Mouse (Mus musculus) midbrain, embryonic 16.5 days (tissue): ENCODE results near the gene 2310039H08Rik. TPM values are rescaled to one million over a fixed set of nuclear protein-coding genes. Genes with fewer than 3 reads are reported as not detected.

Experiments
- ATAC-seq: fragments of 200-750 bp; cut with Nextera tagmentation; 2 replicates; pipeline ENCODE4 v1.8.0; 2017; ENCODE audit warnings: moderate TSS enrichment
- H3K27ac ChIP-seq: fragments of 300-500 bp; sonication (generic); 2 replicates; pipeline ENCODE4 v1.5.1; 2014; ENCODE audit warnings: mild to moderate bottlenecking, low read length, mixed read lengths
- H3K27me3 ChIP-seq: fragments of 300-500 bp; sonication (generic); 2 replicates; pipeline ENCODE4 v1.6.1; 2014; ENCODE audit warnings: low read depth, low read length, mixed read lengths; ENCODE audit not compliant: control insufficient read depth, insufficient read depth
- H3K36me3 ChIP-seq: fragments of 300-500 bp; sonication (generic); 2 replicates; pipeline ENCODE4 v1.6.1; 2014; ENCODE audit warnings: mild to moderate bottlenecking, low read length, moderate library complexity, mixed read lengths; ENCODE audit not compliant: control insufficient read depth, insufficient read depth
- H3K4me1 ChIP-seq: fragments of 300-500 bp; sonication (generic); 2 replicates; pipeline ENCODE4 v1.6.1; 2014; ENCODE audit warnings: mild to moderate bottlenecking, low read length, mixed read lengths; ENCODE audit not compliant: control insufficient read depth, insufficient read depth
- H3K4me2 ChIP-seq: fragments of 300-500 bp; sonication (generic); 2 replicates; pipeline ENCODE4 v1.6.1; 2014; ENCODE audit warnings: mild to moderate bottlenecking, low read length, mixed read lengths
- H3K4me3 ChIP-seq: fragments of 300-500 bp; sonication (generic); 2 replicates; pipeline ENCODE4 v1.5.1; 2014; ENCODE audit warnings: low read depth, mild to moderate bottlenecking, low read length, moderate library complexity, mixed read lengths
- H3K9ac ChIP-seq: fragments of 300-500 bp; sonication (generic); 2 replicates; pipeline ENCODE4 v1.6.1; 2014; ENCODE audit warnings: low read depth, low read length, mixed read lengths
- H3K9me3 ChIP-seq: fragments of 300-500 bp; sonication (generic); replicated peaks from 2 replicates; pipeline ENCODE4 v1.6.1; 2014; ENCODE audit warnings: mild to moderate bottlenecking, low read length, mixed read lengths; ENCODE audit not compliant: control insufficient read depth, poor library complexity, severe bottlenecking
- WGBS: fragments of 180-500 bp; shearing (Covaris S2); extraction: QIAGEN DNeasy Blood & Tissue Kit; methylation state at CpG from one replicate; pipeline ENCODE4 v1.1.7; 2014; 5-methylcytosine and 5-hydroxymethylcytosine counted together
- polyA plus RNA-seq: library from polyadenylated mRNA; unstranded; fragments of >200 nt; fragmentation: Nextera tagmentation; extraction: Ambion mirVana; gene quantifications from 2 replicates; pipeline ENCODE4 v1.2.1, GENCODE M21; 2015

2310039H08Rik gene
- polyA plus RNA-seq, 1 experiment from 2014 or later: 53.7 TPM

DNA sequence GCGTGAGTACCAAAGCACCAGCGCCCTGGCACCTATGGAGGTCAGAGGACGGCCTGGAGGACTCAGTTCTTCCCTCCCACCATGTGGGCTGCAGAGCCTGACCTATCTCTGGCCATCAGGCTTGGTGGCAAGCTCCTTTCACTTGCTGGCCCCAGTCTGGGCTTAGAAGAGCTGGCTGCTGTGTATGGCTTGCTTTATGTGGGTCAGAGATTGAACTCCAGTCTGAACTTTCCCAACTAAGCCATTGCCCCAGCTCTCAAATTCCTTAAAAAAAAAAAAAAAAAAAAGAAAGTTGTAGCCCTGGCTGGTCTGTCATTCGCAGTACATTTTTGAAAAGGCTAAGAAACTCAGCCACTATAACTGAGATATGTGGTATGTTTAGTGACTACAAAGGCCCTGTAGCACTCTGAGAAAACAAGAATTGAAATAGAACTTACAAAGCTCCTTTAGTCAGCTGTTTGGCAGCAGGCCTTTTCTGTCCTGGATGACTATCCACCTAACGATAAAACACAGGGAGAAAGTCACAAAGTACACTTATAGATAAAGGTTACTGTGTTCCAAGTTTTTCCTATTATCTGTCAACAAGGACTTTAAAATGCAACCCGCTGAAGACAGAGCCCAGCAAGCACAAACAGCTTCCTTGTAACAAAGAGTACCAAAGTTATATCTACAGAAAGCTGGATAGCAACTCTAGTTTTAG, 36.8 kb downstream of the 2310039H08Rik start:
- Histone ChIP-seq H3K4me1 (no peaks in the 10 kb centered on the region), H3K4me2 (no peak overlapping the region), H3K27me3 (no peaks in the 10 kb centered on the region), H3K9me3 (no peaks in the 10 kb centered on the region), H3K36me3 (peaks cover 46% of the 10 kb centered on the region), H3K4me3 (no peak overlapping the region), H3K27ac (no peak overlapping the region), H3K9ac (no peak overlapping the region)
- ATAC-seq: no peak
- 89% methylated on average over 6 of the region's 6 CpGs for whole genome bisulfite sequencing

- no peak for ATAC-seq
- Histone ChIP-seq H3K27me3 (no peaks in the 10 kb centered on the region), H3K36me3 (peaks cover 44% of the 10 kb centered on the region), H3K4me1 (no peaks in the 10 kb centered on the region), H3K9ac (no peak overlapping the region), H3K27ac (no peak overlapping the region), H3K4me3 (no peak overlapping the region), H3K4me2 (no peak overlapping the region), H3K9me3 (no peaks in the 10 kb centered on the region)
- WGBS: 82% methylated on average over 3 of the region's 3 CpGs
Measured at GRCm38 (mm10) chr17:46810672-46811071, 38.2 kb downstream of the 2310039H08Rik start.

DNA sequence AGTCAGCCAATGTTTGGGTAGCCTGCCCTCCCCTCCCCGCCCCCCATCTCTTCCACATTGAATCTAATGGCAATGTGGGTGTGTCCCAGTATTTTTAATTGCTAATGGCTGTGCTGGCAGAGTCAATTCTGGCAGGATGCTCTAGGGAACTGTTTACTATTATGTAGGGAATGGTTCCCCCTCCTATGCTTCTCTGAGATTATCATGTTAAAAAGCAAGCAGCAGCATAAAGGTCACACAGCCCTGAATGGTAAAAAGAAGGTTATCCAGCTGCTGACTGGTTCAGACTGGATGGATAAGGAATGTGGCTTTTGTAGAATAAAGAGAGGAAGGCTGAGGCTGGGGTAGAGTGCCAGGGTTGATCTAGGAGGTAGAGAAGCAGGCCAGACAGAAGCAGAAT, 40.0 kb downstream of the 2310039H08Rik start:
- H3K9ac ChIP-seq: no peak overlapping the region
- no peaks in the 10 kb centered on the region for H3K9me3 ChIP-seq
- no peaks in the 10 kb centered on the region for H3K4me1 ChIP-seq
- no peak for ATAC-seq
- H3K4me2 ChIP-seq: no peak overlapping the region
- H3K36me3 ChIP-seq: peaks cover 34% of the 10 kb centered on the region
- WGBS: 96% methylated on average over 1 of the region's 1 CpGs
- H3K27me3 ChIP-seq: no peaks in the 10 kb centered on the region
- H3K27ac ChIP-seq: no peak overlapping the region
- no peak overlapping the region for H3K4me3 ChIP-seq

DNA sequence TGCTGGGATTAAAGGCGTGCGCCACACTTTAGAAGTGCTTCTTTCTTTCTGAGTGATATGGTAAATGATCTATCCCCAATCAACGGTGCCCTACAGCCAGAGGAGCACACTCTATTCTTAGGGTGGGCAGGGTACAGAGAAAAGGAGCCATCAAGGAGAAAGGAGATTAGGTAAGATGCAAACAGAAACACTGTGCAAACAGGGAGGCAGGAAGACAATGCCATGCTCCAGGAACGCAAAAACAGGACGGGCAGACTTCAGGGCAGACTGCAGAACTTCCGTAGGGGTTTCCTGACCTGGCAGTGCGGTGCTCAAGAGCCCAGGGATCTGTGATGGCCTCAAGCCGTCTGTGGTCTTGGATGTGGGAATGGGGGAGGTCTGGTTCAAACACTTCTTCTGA, 41.2 kb downstream of the 2310039H08Rik start:
- H3K4me1 ChIP-seq: no peaks in the 10 kb centered on the region
- 84% methylated on average over 8 of the region's 8 CpGs for WGBS
- no peak for ATAC-seq
- no peak overlapping the region for H3K27ac ChIP-seq
- H3K9me3 ChIP-seq: no peaks in the 10 kb centered on the region
- peaks cover 27% of the 10 kb centered on the region for H3K36me3 ChIP-seq
- H3K4me3 ChIP-seq: no peak overlapping the region
- H3K9ac ChIP-seq: no peak overlapping the region
- no peak overlapping the region for H3K4me2 ChIP-seq
- H3K27me3 ChIP-seq: no peaks in the 10 kb centered on the region

DNA sequence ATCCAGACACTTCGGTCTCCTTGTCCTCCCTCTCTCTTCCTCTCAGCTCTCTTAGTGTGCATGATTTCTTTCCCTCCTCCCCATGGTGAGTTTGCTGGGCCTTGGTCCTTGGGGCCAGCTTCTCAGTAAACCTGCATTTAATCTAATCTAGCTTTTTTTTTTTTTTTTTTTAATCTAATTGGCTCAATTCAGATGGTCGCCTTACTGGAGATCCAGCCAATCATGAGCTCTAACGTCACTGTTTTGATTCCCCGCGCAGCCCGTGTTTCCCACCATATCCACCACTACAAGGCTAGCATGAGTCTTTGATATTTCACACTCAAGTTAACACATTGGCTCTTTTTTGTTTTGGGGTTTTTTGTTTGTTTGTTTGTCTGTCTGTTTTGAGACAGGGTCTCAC, 42.1 kb downstream of the 2310039H08Rik start:
- ATAC-seq: no peak
- 94% methylated on average over 6 of the region's 6 CpGs for WGBS
- no peaks in the 10 kb centered on the region for H3K4me1 ChIP-seq
- no peak overlapping the region for H3K27ac ChIP-seq
- peaks cover 26% of the 10 kb centered on the region for H3K36me3 ChIP-seq
- no peak overlapping the region for H3K4me3 ChIP-seq
- H3K4me2 ChIP-seq: no peak overlapping the region
- H3K27me3 ChIP-seq: no peaks in the 10 kb centered on the region
- no peaks in the 10 kb centered on the region for H3K9me3 ChIP-seq
- H3K9ac ChIP-seq: no peak overlapping the region

DNA sequence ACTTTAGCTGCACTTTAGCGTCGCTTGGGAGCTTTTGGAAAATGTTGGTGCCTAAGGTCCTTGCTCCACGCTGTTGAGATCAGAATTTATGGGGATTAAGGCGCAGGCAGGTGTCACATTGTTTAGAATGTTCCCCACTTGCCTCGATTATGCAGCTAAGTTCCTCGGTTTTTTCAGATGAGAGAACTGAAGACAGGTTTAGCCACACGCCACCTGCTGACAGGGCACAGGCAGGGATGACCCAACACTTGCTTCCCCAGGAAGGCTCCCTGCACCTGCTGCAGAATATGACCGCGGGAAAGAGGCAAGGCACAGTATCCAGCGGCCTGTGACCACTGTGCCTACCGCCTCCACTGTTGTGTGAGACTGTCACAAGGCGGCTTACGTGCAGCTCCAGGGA, 43.9 kb downstream of the 2310039H08Rik start:
- 61% methylated on average over 13 of the region's 13 CpGs for WGBS
- H3K27ac ChIP-seq: no peak overlapping the region
- H3K9me3 ChIP-seq: no peaks in the 10 kb centered on the region
- no peak overlapping the region for H3K9ac ChIP-seq
- ATAC-seq: no peak
- peaks cover 27% of the 10 kb centered on the region for H3K36me3 ChIP-seq
- no peak overlapping the region for H3K4me2 ChIP-seq
- no peak overlapping the region for H3K4me3 ChIP-seq
- H3K27me3 ChIP-seq: no peaks in the 10 kb centered on the region
- H3K4me1 ChIP-seq: no peaks in the 10 kb centered on the region

DNA sequence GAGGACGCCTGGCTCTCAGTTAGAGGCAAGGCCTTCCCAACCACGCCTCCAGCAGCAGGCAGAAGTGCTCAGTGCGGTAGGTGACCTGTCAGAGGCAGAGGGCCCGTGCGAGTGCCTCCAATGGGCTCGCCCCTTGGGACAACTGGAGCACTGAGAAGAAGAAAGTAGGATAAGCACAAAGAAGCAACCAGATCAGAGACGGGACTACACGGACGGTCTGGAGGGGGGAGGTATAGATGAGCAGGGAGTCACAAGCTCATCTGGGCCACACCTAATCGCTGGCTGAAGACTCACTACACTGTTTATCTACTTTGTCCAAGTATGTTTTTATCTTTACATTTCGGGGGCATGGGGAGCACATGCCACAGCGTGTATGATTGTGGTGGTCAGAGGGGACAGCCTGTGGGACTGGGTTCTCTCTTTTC, 45.3 kb downstream of the 2310039H08Rik start:
- Histone ChIP-seq H3K4me1 (no peaks in the 10 kb centered on the region), H3K9ac (no peak overlapping the region), H3K27ac (no peak overlapping the region), H3K9me3 (no peaks in the 10 kb centered on the region), H3K4me3 (no peak overlapping the region), H3K36me3 (peaks cover 28% of the 10 kb centered on the region), H3K4me2 (no peak overlapping the region), H3K27me3 (no peaks in the 10 kb centered on the region)
- no peak for ATAC-seq
- 91% methylated on average over 12 of the region's 12 CpGs for WGBS

DNA sequence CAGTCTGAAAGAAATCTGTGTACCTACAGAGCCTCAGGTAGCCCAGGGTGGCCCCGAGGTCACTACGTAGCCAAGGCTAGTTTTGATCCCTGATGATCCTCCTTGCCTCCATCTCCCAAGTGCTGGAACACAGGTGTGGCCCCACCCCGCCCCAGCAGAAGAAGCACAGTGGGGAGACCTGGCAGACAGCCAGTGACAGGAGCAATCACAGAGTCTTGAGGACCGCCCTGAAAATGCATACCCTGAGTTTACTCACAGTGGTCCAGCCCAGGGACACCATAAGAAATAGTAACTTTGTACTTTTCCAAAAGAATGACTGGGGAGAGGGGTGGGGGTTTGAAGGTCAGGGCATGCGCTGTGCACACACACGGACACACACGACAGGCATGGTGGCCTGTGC, 48.2 kb downstream of the 2310039H08Rik start:
- no peak overlapping the region for H3K4me2 ChIP-seq
- 95% methylated on average over 7 of the region's 7 CpGs for WGBS
- no peak overlapping the region for H3K27ac ChIP-seq
- no peaks in the 10 kb centered on the region for H3K9me3 ChIP-seq
- H3K4me3 ChIP-seq: no peak overlapping the region
- H3K9ac ChIP-seq: no peak overlapping the region
- no peaks in the 10 kb centered on the region for H3K4me1 ChIP-seq
- ATAC-seq: no peak
- no peaks in the 10 kb centered on the region for H3K27me3 ChIP-seq
- peaks cover 46% of the 10 kb centered on the region for H3K36me3 ChIP-seq
